Mouse (Mus musculus) layer of hippocampus, adult 2 months (tissue): Measurements from ENCODE around the gene Rex1bd. TPM values are rescaled to one million over a fixed set of nuclear protein-coding genes. Genes with fewer than 3 reads are reported as not detected.
A peak's percentile ranks its signal among the peaks of the same experiment; 100 is the strongest.

ENCODE experiments used
- DNase-seq, 2 experiments: peaks; one replicate each; pipeline ENCODE4 v3.0.0; 2022; ENCODE audit warnings: low spot score in 2 of 2
- H3K27ac ChIP-seq: fragments of 200-600 bp; 2 replicates; pipeline ENCODE4 v1.8.1; 2022
- H3K4me3 ChIP-seq: fragments of 200-600 bp; 2 replicates; pipeline ENCODE4 v1.8.1; 2022; ENCODE audit warnings: mild to moderate bottlenecking
- CTCF ChIP-seq: fragments of 200-600 bp; conservative IDR thresholded peaks from 2 replicates; pipeline ENCODE4 v1.8.1; 2022; ENCODE audit warnings: antibody characterized with exemption, mild to moderate bottlenecking, moderate library complexity
- total RNA-seq, 2 experiments: library from RNA; stranded (reverse); gene quantifications; 2 replicates each; pipeline ENCODE4 v1.2.3; 2021

The Rex1bd gene
- total RNA-seq, 2 experiments from 2014 or later: 93.9 to 98.1 TPM

GRCm38 (mm10) chr8:70505698-70506327 is 739 bp downstream of the Rex1bd start:
- Histone ChIP-seq H3K27ac (peak overlapping the region; percentile 99), H3K4me3 (peak overlapping the region; percentile 68)
- peak in 1 of 2 experiments; percentile 25 for DNase-seq
- no peak for TF ChIP-seq CTCF

GRCm38 (mm10) chr8:70504851-70505250 is 1.7 kb downstream of the Rex1bd start:
- peak overlapping the region; percentile 99 for H3K27ac ChIP-seq
- H3K4me3 ChIP-seq: peak overlapping the region; percentile 68; the same call in 1 of the 2 replicates

GRCm38 (mm10) chr8:70504291-70504716 is 2.2 kb downstream of the Rex1bd start:
- peak overlapping the region; percentile 99 for H3K27ac ChIP-seq
- TF ChIP-seq CTCF: no peak
- peak in 1 of 2 experiments; percentile 54 for DNase-seq
- peak overlapping the region; percentile 2; the same call in 1 of the 2 replicates for H3K4me3 ChIP-seq

More at GRCm38 (mm10) chr8:70504851-70505250, 1.7 kb downstream of the Rex1bd start:
- peak; percentile 95 for TF ChIP-seq CTCF
- peak; percentile 78 to 89 for DNase-seq

GRCm38 (mm10) chr8:70503062-70503750 is 3.3 kb downstream of the Rex1bd start:
- no peak overlapping the region for H3K4me3 ChIP-seq
- TF ChIP-seq CTCF: peak; percentile 84
- peak overlapping the region; percentile 99 for H3K27ac ChIP-seq
- DNase-seq: peak in 1 of 2 experiments; percentile 70

- H3K27ac ChIP-seq: peak overlapping the region; percentile 51; the same call in 1 of the 2 replicates
- no peak for TF ChIP-seq CTCF
- DNase-seq: no peak
- H3K4me3 ChIP-seq: no peak overlapping the region
Observed at GRCm38 (mm10) chr8:70502540-70502939, 4.0 kb downstream of the Rex1bd start.

GRCm38 (mm10) chr8:70501820-70502529 is 4.6 kb downstream of the Rex1bd start:
- no peak overlapping the region for H3K4me3 ChIP-seq
- no peak for TF ChIP-seq CTCF
- H3K27ac ChIP-seq: peak overlapping the region; percentile 51; the same call in 1 of the 2 replicates
- DNase-seq: no peak

GRCm38 (mm10) chr8:70500386-70501301 is 5.9 kb downstream of the Rex1bd start:
- H3K4me3 ChIP-seq: no peak overlapping the region
- DNase-seq: no peak
- no peak for TF ChIP-seq CTCF
- no peak overlapping the region for H3K27ac ChIP-seq

- TF ChIP-seq CTCF: no peak
- no peak overlapping the region for H3K27ac ChIP-seq
- H3K4me3 ChIP-seq: no peak overlapping the region
- no peak for DNase-seq
Observed at GRCm38 (mm10) chr8:70495771-70496062, 10.8 kb downstream of the Rex1bd start.

GRCm38 (mm10) chr8:70495001-70495770 is 11.4 kb downstream of the Rex1bd start:
- DNase-seq: no peak
- no peak for TF ChIP-seq CTCF
- Histone ChIP-seq H3K27ac (0 out of 2 replicates have a peak overlapping the region, but pooled peaks have one; percentile 56), H3K4me3 (peak overlapping the region; percentile 55)

- TF ChIP-seq CTCF: no peak
- DNase-seq: no peak
- peak overlapping the region; percentile 55 for H3K4me3 ChIP-seq
- peak overlapping the region; percentile 56 for H3K27ac ChIP-seq
Observed at GRCm38 (mm10) chr8:70494416-70494945, 12.1 kb downstream of the Rex1bd start.

- DNase-seq: no peak
- Histone ChIP-seq H3K27ac (peak overlapping the region; percentile 89), H3K4me3 (peak overlapping the region; percentile 55)
- TF ChIP-seq CTCF: no peak
Observed at GRCm38 (mm10) chr8:70493692-70494415, 12.7 kb downstream of the Rex1bd start.
